Mouse (Mus musculus) liver, embryonic 13.5 days (tissue): ENCODE data around the gene Tmem119. TPM values are rescaled to one million over a fixed set of nuclear protein-coding genes. Genes with fewer than 3 reads are reported as not detected.

ENCODE experiments used
- ATAC-seq: fragments of 200-750 bp; cut with Nextera tagmentation; 2 replicates; pipeline ENCODE4 v1.8.0; 2017; ENCODE audit warnings: low read depth, mild to moderate bottlenecking, moderate number of reproducible peaks, moderate library complexity
- DNase-seq: peaks from one replicate; pipeline ENCODE4 v3.0.0; 2022
- H3K27ac ChIP-seq: fragments of 300-500 bp; sonication (generic); 2 replicates; pipeline ENCODE4 v1.5.1; 2015; ENCODE audit warnings: moderate library complexity, mild to moderate bottlenecking, inconsistent platforms
- H3K27me3 ChIP-seq: fragments of 300-500 bp; sonication (generic); 2 replicates; pipeline ENCODE4 v1.6.1; 2015; ENCODE audit warnings: mild to moderate bottlenecking, inconsistent platforms
- H3K36me3 ChIP-seq: fragments of 300-500 bp; sonication (generic); 2 replicates; pipeline ENCODE4 v1.6.1; 2015; ENCODE audit warnings: mild to moderate bottlenecking, inconsistent platforms
- H3K4me1 ChIP-seq: fragments of 300-500 bp; sonication (generic); replicated peaks from 2 replicates; pipeline ENCODE4 v1.6.1; 2015; ENCODE audit warnings: inconsistent platforms
- H3K4me2 ChIP-seq: fragments of 300-500 bp; sonication (generic); 2 replicates; pipeline ENCODE4 v1.6.1; 2015; ENCODE audit warnings: inconsistent platforms, mild to moderate bottlenecking, moderate library complexity
- H3K4me3 ChIP-seq: fragments of 300-500 bp; sonication (generic); replicated peaks from 2 replicates; pipeline ENCODE4 v1.5.1; 2015; ENCODE audit warnings: mild to moderate bottlenecking, inconsistent platforms
- H3K9ac ChIP-seq: fragments of 300-500 bp; sonication (generic); 2 replicates; pipeline ENCODE4 v1.6.1; 2015; ENCODE audit warnings: mild to moderate bottlenecking, inconsistent platforms
- H3K9me3 ChIP-seq: fragments of 300-500 bp; sonication (generic); replicated peaks from 2 replicates; pipeline ENCODE4 v1.6.1; 2016; ENCODE audit warnings: inconsistent platforms
- WGBS: fragments of 180-500 bp; shearing (Covaris S2); methylation state at CpG from one replicate; pipeline ENCODE4 v1.1.7; 2015; ENCODE audit not compliant: insufficient replicate concordance; 5-methylcytosine and 5-hydroxymethylcytosine counted together
- polyA plus RNA-seq: library from polyadenylated mRNA; unstranded; fragments of >200 nt; fragmentation: Nextera tagmentation; extraction: Ambion mirVana; gene quantifications from 2 replicates; pipeline ENCODE4 v1.2.1, GENCODE M21; 2015

Tmem119 gene
- polyA plus RNA-seq, 1 experiment from 2014 or later: 3.8 TPM

GRCm38 (mm10) chr5:113776128-113776895 is 24.0 kb downstream of the Tmem119 start:
- peak overlapping the region; percentile 41 for H3K27ac ChIP-seq
- peaks cover 16% of the 10 kb centered on the region for H3K4me1 ChIP-seq
- DNase-seq (no peak), ATAC-seq (no peak)
- no peak overlapping the region for H3K4me3 ChIP-seq
- WGBS: 60% methylated on average over 15 of the region's 15 CpGs
- no peaks in the 10 kb centered on the region for H3K27me3 ChIP-seq
- no peak overlapping the region for H3K4me2 ChIP-seq
- no peaks in the 10 kb centered on the region for H3K9me3 ChIP-seq
- H3K9ac ChIP-seq: no peak overlapping the region
- peaks cover 46% of the 10 kb centered on the region for H3K36me3 ChIP-seq

GRCm38 (mm10) chr5:113775585-113775984 is 24.7 kb downstream of the Tmem119 start:
- 0 out of 2 replicates have a peak overlapping the region, but pooled peaks have one; percentile 31 for H3K27ac ChIP-seq
- DNase-seq: no peak
- no peak overlapping the region for H3K9ac ChIP-seq

GRCm38 (mm10) chr5:113773664-113774063 is 26.7 kb downstream of the Tmem119 start:
- Histone ChIP-seq H3K4me2 (peak overlapping the region; percentile 94), H3K9ac (peak overlapping the region; percentile 88), H3K4me1 (peaks cover 36% of the 10 kb centered on the region), H3K36me3 (peaks cover 48% of the 10 kb centered on the region), H3K4me3 (peak overlapping the region; percentile 100), H3K9me3 (no peaks in the 10 kb centered on the region), H3K27ac (peak overlapping the region; percentile 87), H3K27me3 (no peaks in the 10 kb centered on the region)
- under 1% methylated on average over 7 of the region's 7 CpGs for WGBS
- ATAC-seq (peak; percentile 39), DNase-seq (peak; percentile 85)

More at GRCm38 (mm10) chr5:113775585-113775984, 24.7 kb downstream of the Tmem119 start:
- peaks cover 46% of the 10 kb centered on the region for H3K36me3 ChIP-seq
- no peak overlapping the region for H3K4me2 ChIP-seq
- no peak for ATAC-seq
- H3K4me1 ChIP-seq: peaks cover 17% of the 10 kb centered on the region
- no peaks in the 10 kb centered on the region for H3K9me3 ChIP-seq
- WGBS: 84% methylated on average over 10 of the region's 10 CpGs
- H3K27me3 ChIP-seq: no peaks in the 10 kb centered on the region
- no peak overlapping the region for H3K4me3 ChIP-seq

DNA sequence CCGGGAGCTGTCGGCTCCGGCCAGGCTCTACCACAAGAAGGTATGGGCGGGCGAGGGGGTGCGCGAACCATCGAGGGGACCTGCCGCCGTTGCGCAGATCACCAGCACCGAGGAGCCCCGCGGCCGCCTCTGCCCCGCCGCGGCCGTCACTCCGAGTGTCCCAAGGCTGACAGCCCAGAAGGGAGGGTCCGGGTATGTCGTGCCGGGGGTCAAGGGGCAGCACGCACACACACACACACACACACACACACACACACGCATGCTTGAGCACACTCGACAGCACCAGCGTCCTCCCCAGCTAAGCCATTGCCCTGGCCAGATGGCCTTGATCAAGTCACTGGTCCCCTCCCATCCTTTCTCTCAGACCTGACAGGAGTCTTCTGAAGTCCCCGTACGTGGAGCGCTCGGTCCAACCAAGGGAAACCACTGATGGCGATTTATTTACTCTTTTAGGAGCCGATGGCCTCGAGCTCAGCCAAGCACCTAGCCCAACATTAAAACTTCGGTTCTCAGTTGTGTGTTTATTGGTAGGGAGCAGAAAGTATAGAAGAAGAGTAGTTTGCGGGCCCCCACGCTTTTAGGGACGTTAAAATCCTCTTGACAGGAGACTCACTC is 27.3 kb downstream of the Tmem119 start:
- Histone ChIP-seq H3K9ac (peak overlapping the region; percentile 88), H3K4me1 (peaks cover 41% of the 10 kb centered on the region), H3K27me3 (no peaks in the 10 kb centered on the region), H3K27ac (peak overlapping the region; percentile 87), H3K36me3 (peaks cover 48% of the 10 kb centered on the region), H3K9me3 (no peaks in the 10 kb centered on the region), H3K4me3 (peak overlapping the region; percentile 100), H3K4me2 (peak overlapping the region; percentile 94)
- DNase-seq (no peak), ATAC-seq (peak; percentile 32)
- 1% methylated on average over 36 of the region's 38 CpGs for WGBS

GRCm38 (mm10) chr5:113772450-113772895 is 27.8 kb downstream of the Tmem119 start, which contains the start of the genes Sart3 and Iscu:
TSS of gene Sart3 (minus strand) at chr5:113772510.
TSS of gene Iscu (plus strand) at chr5:113772748.
- Histone ChIP-seq H3K27ac (peak within 1 kb of the TSS; percentile 93), H3K9me3 (no peaks in the 10 kb centered on the region), H3K36me3 (peaks cover 50% of the 10 kb centered on the region), H3K4me2 (peak within 1 kb of the TSS; percentile 94), H3K4me1 (peaks cover 41% of the 10 kb centered on the region), H3K27me3 (no peaks in the 10 kb centered on the region), H3K9ac (peak within 1 kb of the TSS; percentile 93), H3K4me3 (peak within 1 kb of the TSS; percentile 100)
- under 1% methylated on average over 49 of the region's 49 CpGs for WGBS
- ATAC-seq: peak; percentile 81
- DNase-seq: peak; percentile 95

DNA sequence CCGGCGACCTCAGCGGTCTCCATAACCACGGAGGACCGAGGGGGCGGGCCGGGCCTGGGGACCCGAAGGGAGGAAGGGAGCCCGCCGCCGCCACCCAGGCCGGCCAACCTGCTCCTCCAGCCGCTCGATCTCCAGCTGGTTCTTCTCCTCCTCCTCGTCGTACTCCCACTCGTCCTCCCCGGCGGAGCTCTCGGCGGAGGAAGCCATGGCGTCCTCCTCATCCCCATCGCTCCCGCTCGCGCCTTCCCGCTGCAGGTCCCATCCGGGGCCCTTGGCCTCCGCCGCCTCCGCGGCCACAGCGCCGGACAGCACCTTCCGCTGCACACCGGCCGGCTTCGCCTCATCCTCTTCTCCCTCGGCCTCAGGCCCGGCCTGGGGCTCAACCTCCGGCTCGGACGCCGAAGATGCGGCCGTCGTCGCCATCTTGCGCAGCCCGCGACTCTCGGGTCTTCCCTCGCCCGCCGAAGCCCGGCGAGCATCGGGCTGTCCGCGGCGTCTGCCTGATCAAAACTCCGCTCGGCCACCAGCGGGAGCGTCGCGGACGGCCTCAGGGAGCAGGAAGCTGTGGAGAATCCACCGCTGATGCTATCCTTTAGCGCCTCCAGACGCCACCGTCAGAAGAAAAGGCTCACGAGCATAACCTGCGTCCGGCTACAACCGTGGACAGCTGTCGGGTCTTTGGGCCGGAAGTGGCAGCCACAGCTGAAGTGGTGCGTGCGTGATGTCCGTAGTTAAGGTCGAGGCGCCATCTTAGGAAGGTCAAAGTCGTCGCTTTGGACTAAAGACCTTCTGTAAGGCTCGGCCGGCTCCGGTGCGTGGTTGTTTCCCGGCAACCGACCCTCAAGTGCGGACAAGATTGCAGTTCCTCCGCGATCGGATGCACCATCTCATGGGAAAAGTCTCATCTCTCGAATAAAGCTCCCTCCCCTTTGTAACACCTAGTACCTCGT is 28.8 kb downstream of the Tmem119 start:
- under 1% methylated on average over 97 of the region's 97 CpGs for WGBS
- Histone ChIP-seq H3K36me3 (peaks cover 51% of the 10 kb centered on the region), H3K4me1 (peaks cover 43% of the 10 kb centered on the region), H3K4me2 (peak overlapping the region; percentile 83), H3K27me3 (no peaks in the 10 kb centered on the region), H3K27ac (peak overlapping the region; percentile 93), H3K9ac (peak overlapping the region; percentile 93), H3K4me3 (peak overlapping the region; percentile 100), H3K9me3 (no peaks in the 10 kb centered on the region)
- DNase-seq: peak; percentile 85
- peak; percentile 76 for ATAC-seq

GRCm38 (mm10) chr5:113768806-113769205 is 31.5 kb downstream of the Tmem119 start:
- Histone ChIP-seq H3K9ac (no peak overlapping the region), H3K27ac (no peak overlapping the region), H3K36me3 (peaks cover 53% of the 10 kb centered on the region), H3K9me3 (no peaks in the 10 kb centered on the region), H3K4me3 (no peak overlapping the region), H3K4me1 (peaks cover 47% of the 10 kb centered on the region), H3K4me2 (no peak overlapping the region), H3K27me3 (no peaks in the 10 kb centered on the region)
- DNase-seq: no peak
- no peak for ATAC-seq
- 83% methylated on average over 8 of the region's 8 CpGs for WGBS

- H3K4me3 ChIP-seq: no peak overlapping the region
- DNase-seq (no peak), ATAC-seq (no peak)
- peaks cover 83% of the 10 kb centered on the region for H3K36me3 ChIP-seq
- no peak overlapping the region for H3K27ac ChIP-seq
- H3K9me3 ChIP-seq: no peaks in the 10 kb centered on the region
- H3K9ac ChIP-seq: no peak overlapping the region
- H3K4me2 ChIP-seq: no peak overlapping the region
- no peaks in the 10 kb centered on the region for H3K27me3 ChIP-seq
- peaks cover 37% of the 10 kb centered on the region for H3K4me1 ChIP-seq
- 74% methylated on average over 13 of the region's 13 CpGs for WGBS
Measured at GRCm38 (mm10) chr5:113765641-113766526, 34.4 kb downstream of the Tmem119 start.

DNA sequence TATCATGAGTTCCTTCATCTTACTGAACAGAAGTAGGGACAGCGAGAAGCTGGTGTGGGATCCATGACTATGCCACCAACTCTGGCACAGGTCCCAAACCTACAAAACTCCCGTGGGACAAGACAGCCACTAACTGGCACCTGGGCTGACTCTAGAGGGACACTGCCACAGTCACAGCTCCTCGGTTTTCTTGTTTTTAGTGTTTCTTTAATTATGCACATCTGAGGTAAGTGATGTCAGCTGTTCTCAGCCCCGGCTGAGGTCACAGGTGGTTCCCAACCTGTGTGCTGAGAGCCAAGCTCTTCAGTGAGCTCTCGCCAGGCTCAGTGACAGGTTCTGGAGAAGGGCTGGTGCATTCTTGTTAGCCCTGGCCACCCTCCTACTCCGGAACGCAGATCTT is 35.9 kb downstream of the Tmem119 start:
- peaks cover 24% of the 10 kb centered on the region for H3K4me1 ChIP-seq
- H3K4me2 ChIP-seq: no peak overlapping the region
- H3K9ac ChIP-seq: no peak overlapping the region
- H3K27ac ChIP-seq: no peak overlapping the region
- no peak overlapping the region for H3K4me3 ChIP-seq
- WGBS: 86% methylated on average over 7 of the region's 7 CpGs
- no peaks in the 10 kb centered on the region for H3K27me3 ChIP-seq
- peaks cover 97% of the 10 kb centered on the region for H3K36me3 ChIP-seq
- H3K9me3 ChIP-seq: no peaks in the 10 kb centered on the region
- DNase-seq (no peak), ATAC-seq (no peak)

DNA sequence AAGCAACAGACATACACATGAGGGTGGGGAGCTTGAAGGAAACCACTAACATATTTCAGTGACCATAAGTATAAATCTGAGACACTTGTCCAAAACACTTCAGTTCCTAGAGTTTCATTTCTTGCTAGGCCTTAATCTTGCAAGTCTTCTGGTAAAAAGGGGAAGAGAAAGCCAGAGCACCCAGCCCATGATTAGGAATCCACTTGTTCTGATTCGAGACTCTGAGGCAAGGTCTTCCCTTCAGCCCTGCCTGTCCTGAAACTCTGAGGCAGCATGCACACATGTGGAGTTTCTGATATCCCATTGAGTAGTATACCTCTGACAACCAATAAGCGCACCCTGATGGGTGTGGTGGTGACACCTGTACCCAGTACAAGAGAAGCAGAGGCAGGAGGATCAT is 38.7 kb downstream of the Tmem119 start:
- H3K36me3 ChIP-seq: peaks cover 99% of the 10 kb centered on the region

More for the DNA sequence above, 38.7 kb downstream of the Tmem119 start:
- H3K27ac ChIP-seq: no peak overlapping the region
- H3K9ac ChIP-seq: no peak overlapping the region
- 70% methylated on average over 2 of the region's 2 CpGs for WGBS
- DNase-seq (no peak), ATAC-seq (no peak)
- no peaks in the 10 kb centered on the region for H3K27me3 ChIP-seq
- peaks cover 11% of the 10 kb centered on the region; the same call in 1 of the 2 replicates for H3K4me1 ChIP-seq
- no peak overlapping the region for H3K4me2 ChIP-seq
- H3K4me3 ChIP-seq: no peak overlapping the region
- H3K9me3 ChIP-seq: no peaks in the 10 kb centered on the region
